Mouse (Mus musculus): ENCODE results near the gene Rhbdd3. TPM values are rescaled to one million over a fixed set of nuclear protein-coding genes. Genes with fewer than 3 reads are reported as not detected.

Rhbdd3 gene
- polyA plus RNA-seq, 1 experiment from 2014 or later, result 14.9 TPM

DNA sequence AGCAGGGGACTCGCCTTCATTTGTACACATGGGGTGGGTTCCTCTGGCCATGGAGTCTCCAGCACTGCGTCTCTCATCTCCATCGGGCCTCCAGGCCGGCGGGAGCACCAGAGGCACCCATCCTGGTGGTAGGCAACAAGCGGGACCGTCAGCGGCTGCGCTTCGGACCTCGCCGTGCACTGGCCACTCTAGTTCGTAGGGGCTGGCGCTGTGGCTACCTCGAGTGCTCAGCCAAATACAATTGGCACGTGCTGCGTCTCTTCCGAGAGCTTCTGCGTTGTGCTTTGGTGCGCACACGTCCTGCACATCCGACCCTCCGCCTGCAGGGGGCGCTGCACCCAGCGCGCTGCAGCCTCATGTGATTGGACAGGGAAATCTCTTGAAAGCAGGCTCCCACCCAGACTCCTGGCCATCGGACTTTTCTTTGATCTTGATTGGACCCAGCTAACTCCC lies 39.0 kb upstream of the Rhbdd3 start:
- H3K4me1 ChIP-seq (ENCODE audit: insufficient read depth), result peaks cover 50% of the 10 kb centered on the region
- peak; percentile 60 for DNase-seq
- H3K27ac ChIP-seq (ENCODE audit: low read depth), result no peak overlapping the region
- H3K9ac ChIP-seq (replicated peaks), result no peak overlapping the region
- 12% methylated on average over 27 of the region's 27 CpGs for WGBS (ENCODE audit: insufficient replicate concordance)
- H3K36me3 ChIP-seq (replicated peaks; ENCODE audit: insufficient read depth, low read length), result no peaks in the 10 kb centered on the region
- no peak overlapping the region for H3K4me3 ChIP-seq (ENCODE audit: low read depth, low read length)
- no peaks in the 10 kb centered on the region for H3K9me3 ChIP-seq (ENCODE audit: low read length)
- no peak for ATAC-seq
- H3K27me3 ChIP-seq (ENCODE audit: insufficient read depth, low read length), result peaks cover 91% of the 10 kb centered on the region
- TF ChIP-seq EP300 (IDR thresholded peaks at IDR 0.05; ENCODE audit: low read depth) (no peak), CTCF (IDR thresholded peaks at IDR 0.05; ENCODE audit: low read depth) (peak; percentile 90)
- H3K4me2 ChIP-seq (ENCODE audit: low read depth, low read length), result no peak overlapping the region

DNA sequence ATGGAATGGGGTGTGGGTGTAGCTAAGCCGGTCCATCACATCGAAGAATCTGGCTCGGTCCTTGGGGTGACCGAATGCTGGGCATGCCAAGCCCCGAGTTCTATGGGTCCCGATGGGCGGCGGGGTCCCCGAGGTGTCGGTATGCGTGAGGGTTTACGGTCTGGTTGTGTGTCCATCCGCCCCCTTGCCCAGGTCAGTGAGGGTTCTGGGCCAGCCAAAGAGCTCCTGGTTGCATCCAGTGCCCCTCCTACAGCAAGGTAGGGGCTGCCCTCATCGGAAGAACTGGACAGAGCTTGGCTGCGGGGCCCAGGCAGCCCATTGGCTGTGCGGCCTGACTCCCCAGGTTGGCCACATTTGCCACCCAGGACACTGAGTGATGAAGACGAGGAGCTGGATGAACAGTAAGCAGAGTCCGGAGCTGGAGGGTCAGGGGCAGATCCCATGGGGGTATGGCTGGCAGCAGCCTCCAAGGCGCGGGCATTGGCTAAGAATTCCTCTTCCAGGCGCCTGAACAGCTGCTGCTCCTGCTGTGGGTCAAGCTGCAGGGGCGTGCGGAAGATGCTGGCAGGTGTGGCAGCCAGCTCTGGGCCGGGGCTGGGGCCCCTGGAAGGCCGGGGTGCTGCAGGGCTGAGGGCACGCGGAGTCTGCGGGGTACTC lies 37.8 kb upstream of the Rhbdd3 start:
- Histone ChIP-seq H3K9me3 (ENCODE audit: low read length) (no peaks in the 10 kb centered on the region), H3K27me3 (ENCODE audit: insufficient read depth, low read length) (peaks cover 87% of the 10 kb centered on the region), H3K4me1 (ENCODE audit: insufficient read depth) (peaks cover 51% of the 10 kb centered on the region), H3K4me2 (ENCODE audit: low read depth, low read length) (peak overlapping the region; percentile 74; the same call in 1 of the 2 replicates), H3K4me3 (ENCODE audit: low read depth, low read length) (peak overlapping the region; percentile 39; the same call in 1 of the 2 replicates), H3K36me3 (replicated peaks; ENCODE audit: insufficient read depth, low read length) (no peaks in the 10 kb centered on the region), H3K9ac (replicated peaks) (peak overlapping the region; percentile 31; the same call in 1 of the 2 replicates), H3K27ac (ENCODE audit: low read depth) (no peak overlapping the region)
- TF ChIP-seq EP300 (IDR thresholded peaks at IDR 0.05; ENCODE audit: low read depth) (no peak), CTCF (IDR thresholded peaks at IDR 0.05; ENCODE audit: low read depth) (no peak)
- no peak for ATAC-seq
- no peak for DNase-seq
- 69% methylated on average over 26 of the region's 28 CpGs for WGBS (ENCODE audit: insufficient replicate concordance)

DNA sequence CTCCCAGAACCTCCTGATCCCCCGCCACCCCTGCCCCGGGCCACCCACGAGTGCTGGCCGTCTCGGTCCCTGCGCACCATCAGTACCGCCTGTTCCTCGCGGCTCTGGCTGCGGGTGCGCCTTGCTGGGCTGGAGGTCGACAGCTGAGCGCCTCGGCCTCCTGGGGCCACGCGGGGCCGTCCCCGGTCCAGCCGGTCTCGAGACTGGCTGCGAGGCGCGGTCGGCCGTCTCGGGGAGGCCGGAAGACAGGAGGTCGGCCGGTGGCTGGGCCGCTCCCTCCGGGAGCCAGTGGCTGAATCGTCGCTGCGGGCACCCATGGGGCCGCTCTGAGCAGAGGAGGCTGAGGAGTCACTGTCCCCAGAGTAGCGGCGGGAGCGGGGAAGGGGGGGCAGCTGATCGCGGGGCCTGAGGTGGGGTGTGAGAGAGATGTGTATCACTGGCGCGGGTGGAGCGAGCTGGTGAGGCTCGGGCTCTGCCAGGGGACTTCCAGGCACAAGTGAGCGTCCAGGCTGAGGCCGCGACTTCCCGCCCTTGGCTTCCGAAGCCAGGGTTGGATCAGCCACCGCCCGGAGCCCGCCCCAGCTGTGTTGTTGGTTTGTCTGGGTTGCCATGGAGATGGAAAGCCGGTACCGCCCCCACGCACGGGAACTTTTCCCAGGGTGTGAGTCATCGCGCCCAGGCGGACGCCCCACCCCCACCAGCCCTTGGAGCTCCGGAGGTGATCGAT lies 37.1 kb upstream of the Rhbdd3 start:
- peak overlapping the region; percentile 53 for H3K9ac ChIP-seq (replicated peaks)
- H3K36me3 ChIP-seq (replicated peaks; ENCODE audit: insufficient read depth, low read length), result no peaks in the 10 kb centered on the region
- ATAC-seq (peak; percentile 74), DNase-seq (peak; percentile 91)
- no peak overlapping the region for H3K27ac ChIP-seq (ENCODE audit: low read depth)
- H3K27me3 ChIP-seq (ENCODE audit: insufficient read depth, low read length), result peaks cover 80% of the 10 kb centered on the region
- H3K9me3 ChIP-seq (ENCODE audit: low read length), result no peaks in the 10 kb centered on the region
- peaks cover 51% of the 10 kb centered on the region for H3K4me1 ChIP-seq (ENCODE audit: insufficient read depth)
- peak overlapping the region; percentile 39 for H3K4me3 ChIP-seq (ENCODE audit: low read depth, low read length)
- WGBS (ENCODE audit: insufficient replicate concordance), result 5% methylated on average over 52 of the region's 62 CpGs
- H3K4me2 ChIP-seq (ENCODE audit: low read depth, low read length), result peak overlapping the region; percentile 74
- TF ChIP-seq EP300 (IDR thresholded peaks at IDR 0.05; ENCODE audit: low read depth) (no peak; the same call in 1 of the 2 replicates), CTCF (IDR thresholded peaks at IDR 0.05; ENCODE audit: low read depth) (no peak)

DNA sequence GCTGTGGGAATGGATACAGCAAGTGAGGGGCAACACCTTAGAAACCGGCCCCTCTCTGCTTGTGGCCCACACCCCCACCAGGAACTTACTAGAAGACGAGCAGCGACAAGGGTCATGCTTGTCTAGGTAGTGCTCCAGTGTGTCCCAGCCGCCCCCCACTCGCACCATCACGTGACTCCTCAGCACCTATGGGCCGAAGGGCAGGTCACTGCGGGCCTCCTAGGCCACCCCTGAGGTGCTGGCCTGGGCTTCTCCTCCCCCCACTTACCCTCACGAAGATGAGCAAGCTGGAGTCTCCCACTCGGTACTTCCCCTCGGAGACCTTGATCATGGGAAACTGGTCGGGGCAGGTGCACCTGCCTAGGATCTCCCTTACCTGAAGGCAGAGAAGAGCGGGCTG lies 36.4 kb upstream of the Rhbdd3 start:
- Histone ChIP-seq H3K9me3 (ENCODE audit: low read length) (no peaks in the 10 kb centered on the region), H3K9ac (replicated peaks) (peak overlapping the region; percentile 53), H3K27ac (ENCODE audit: low read depth) (no peak overlapping the region), H3K4me3 (ENCODE audit: low read depth, low read length) (peak overlapping the region; percentile 39), H3K4me1 (ENCODE audit: insufficient read depth) (peaks cover 51% of the 10 kb centered on the region), H3K4me2 (ENCODE audit: low read depth, low read length) (peak overlapping the region; percentile 74), H3K27me3 (ENCODE audit: insufficient read depth, low read length) (peaks cover 72% of the 10 kb centered on the region), H3K36me3 (replicated peaks; ENCODE audit: insufficient read depth, low read length) (no peaks in the 10 kb centered on the region)
- no peak for TF ChIP-seq EP300 (IDR thresholded peaks at IDR 0.05; ENCODE audit: low read depth)
- TF ChIP-seq CTCF (IDR thresholded peaks at IDR 0.05; ENCODE audit: low read depth), result no peak
- peak; percentile 8 for ATAC-seq
- no peak for DNase-seq
- WGBS (ENCODE audit: insufficient replicate concordance), result 28% methylated on average over 13 of the region's 13 CpGs

DNA sequence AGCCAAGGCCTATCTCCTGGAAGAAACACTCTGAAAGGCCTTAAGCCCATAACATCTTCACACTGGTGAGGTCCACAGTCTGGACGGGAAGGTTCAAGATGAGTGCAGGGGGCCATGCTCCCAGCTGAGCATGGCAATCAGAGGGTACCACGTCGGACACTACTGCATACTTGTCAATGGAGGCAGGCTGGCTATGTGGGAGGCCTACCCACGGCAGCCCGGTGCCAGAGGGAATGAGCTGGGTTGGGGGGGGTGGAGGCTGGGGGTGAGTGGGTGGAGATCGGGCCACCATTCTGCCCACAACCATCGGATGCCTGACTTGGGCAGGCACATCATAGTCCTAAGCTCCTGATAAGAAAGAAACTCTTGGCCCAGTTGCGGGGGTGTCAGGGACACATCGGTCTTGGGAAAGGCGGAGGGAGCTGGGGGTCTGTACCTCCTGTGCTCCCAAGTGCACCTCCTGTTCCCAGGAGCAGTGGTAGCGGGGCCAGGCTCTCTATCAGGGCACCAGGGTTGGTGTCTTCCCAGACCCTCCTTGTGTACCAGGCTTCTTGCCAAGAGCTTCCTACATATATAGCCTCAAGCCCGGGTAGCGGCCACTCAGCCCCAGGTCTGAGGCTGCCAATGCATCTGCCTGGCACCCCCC lies 35.7 kb upstream of the Rhbdd3 start:
- WGBS (ENCODE audit: insufficient replicate concordance), result 74% methylated on average over 13 of the region's 13 CpGs
- Histone ChIP-seq H3K27me3 (ENCODE audit: insufficient read depth, low read length) (peaks cover 66% of the 10 kb centered on the region), H3K36me3 (replicated peaks; ENCODE audit: insufficient read depth, low read length) (no peaks in the 10 kb centered on the region), H3K4me3 (ENCODE audit: low read depth, low read length) (no peak overlapping the region), H3K9ac (replicated peaks) (no peak overlapping the region), H3K4me1 (ENCODE audit: insufficient read depth) (peaks cover 46% of the 10 kb centered on the region), H3K9me3 (ENCODE audit: low read length) (no peaks in the 10 kb centered on the region), H3K4me2 (ENCODE audit: low read depth, low read length) (peak overlapping the region; percentile 74; the same call in 1 of the 2 replicates), H3K27ac (ENCODE audit: low read depth) (no peak overlapping the region)
- TF ChIP-seq EP300 (IDR thresholded peaks at IDR 0.05; ENCODE audit: low read depth) (no peak), CTCF (IDR thresholded peaks at IDR 0.05; ENCODE audit: low read depth) (no peak)
- DNase-seq (no peak), ATAC-seq (no peak)

Measured in liver, postnatal 0 days (tissue).